Mouse (Mus musculus) hematopoietic stem cell, adult 5-6 weeks (primary cell): Measurements from ENCODE around the gene Ints1. TPM values are rescaled to one million over a fixed set of nuclear protein-coding genes. Genes with fewer than 3 reads are reported as not detected.
"Not testable (repeated sequence)": the region's sequence is repeated elsewhere in the genome, so short reads cannot be mapped to it uniquely, and the experiment has no call there.

Source experiments
- ATAC-seq, 2 experiments: fragments of 125-278 bp in 1 of 2; replicated peaks in 1 of 2; 2 replicates each; pipeline ENCODE4 v1.8.0; 2016 to 2017; ENCODE audit warnings: inconsistent platforms in 2 of 2, mild to moderate bottlenecking in 2 of 2, moderate number of reproducible peaks in 2 of 2, low read depth in 1 of 2, moderate TSS enrichment in 1 of 2; ENCODE audit not compliant: low FRiP score in 2 of 2, poor library complexity in 2 of 2, severe bottlenecking in 2 of 2, insufficient read depth in 1 of 2, low TSS enrichment in 1 of 2
- total RNA-seq: library from RNA; stranded (forward); fragments of 172-1452, 232-1000 nt; gene quantifications from 2 replicates; pipeline ENCODE4 v1.2.3, GENCODE M21; 2017

The Ints1 gene
- total RNA-seq, 1 experiment from 2014 or later: 31.5 TPM

GRCm38 (mm10) chr5:139791227-139792158 is 16.0 kb upstream of the Ints1 start, which contains the start of gene Mafk:
Mafk (plus strand) TSS chr5:139791513.
- ATAC-seq: peak; percentile 77 to 83

GRCm38 (mm10) chr5:139789466-139789865 is 14.0 kb upstream of the Ints1 start:
- ATAC-seq: no peak; a peak in 1 of 4 replicates

GRCm38 (mm10) chr5:139781406-139781805 is 5.9 kb upstream of the Ints1 start:
- ATAC-seq: no peak

- ATAC-seq: peak; percentile 85 to 89
These were observed 1.5 kb upstream of the Ints1 start for GRCm38 (mm10) chr5:139776966-139777365.

- ATAC-seq: no peak
These were observed 7.3 kb downstream of the Ints1 start for GRCm38 (mm10) chr5:139768216-139768615.

- peak in 1 of 2 experiments; percentile 33; a peak in 2 of 4 replicates for ATAC-seq
These were observed 11.2 kb downstream of the Ints1 start for GRCm38 (mm10) chr5:139764296-139764695.

GRCm38 (mm10) chr5:139758096-139758495 is 17.4 kb downstream of the Ints1 start:
- ATAC-seq: no peak

GRCm38 (mm10) chr5:139756586-139756985 is 18.9 kb downstream of the Ints1 start:
- no peak for ATAC-seq

GRCm38 (mm10) chr5:139756135-139756534 is 19.3 kb downstream of the Ints1 start:
- ATAC-seq: no peak

GRCm38 (mm10) chr5:139754753-139755152 is 20.7 kb downstream of the Ints1 start:
- no peak for ATAC-seq

GRCm38 (mm10) chr5:139750535-139750934 is 24.9 kb downstream of the Ints1 start:
- no peak; a peak in 1 of 4 replicates for ATAC-seq

GRCm38 (mm10) chr5:139749413-139750125 is 25.9 kb downstream of the Ints1 start:
- no peak for ATAC-seq

- ATAC-seq: peak; percentile 80 to 81
These were observed 29.7 kb downstream of the Ints1 start for GRCm38 (mm10) chr5:139745771-139746170.

GRCm38 (mm10) chr5:139742640-139743039 is 32.8 kb downstream of the Ints1 start:
- ATAC-seq: not testable (repeated sequence)

- no peak for ATAC-seq
These were observed 36.7 kb downstream of the Ints1 start for GRCm38 (mm10) chr5:139738592-139739315.

- ATAC-seq: no peak
These were observed 37.5 kb downstream of the Ints1 start for GRCm38 (mm10) chr5:139737841-139738591.

- peak in 1 of 2 experiments; percentile 0; a peak in 1 of 4 replicates for ATAC-seq
These were observed 39.0 kb downstream of the Ints1 start for GRCm38 (mm10) chr5:139736504-139736940.
